Mouse (Mus musculus): ENCODE measurements around the gene Zan.

DNA sequence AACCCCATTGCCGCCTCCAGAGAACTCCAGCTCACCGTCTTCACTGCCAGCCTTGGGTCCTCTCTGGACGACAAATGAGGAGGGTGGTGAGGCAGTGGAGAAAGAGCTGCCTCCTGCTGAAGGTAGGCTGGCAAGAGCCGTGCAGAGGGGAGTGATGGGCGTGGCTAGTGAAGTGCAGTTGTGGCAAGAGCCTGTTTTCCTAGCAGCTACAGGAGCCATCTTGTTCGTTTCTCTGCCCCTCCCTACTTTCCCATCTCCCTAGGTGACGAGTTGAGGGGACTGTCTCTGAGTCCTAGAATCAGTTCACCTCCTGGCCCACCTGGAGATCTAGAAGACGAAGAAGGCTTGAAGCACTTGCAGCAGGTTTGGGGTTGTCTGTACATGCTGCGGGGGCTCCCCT is 45.0 kb upstream of the Zan start:
- TF ChIP-seq CTCF (IDR thresholded peaks at IDR 0.05; ENCODE audit: low read depth), result no peak
- TF ChIP-seq EP300 (IDR thresholded peaks at IDR 0.05; ENCODE audit: low read depth), result no peak

All from liver, embryonic 14.5 days (tissue).